Mouse (Mus musculus) urinary bladder, postnatal 10 days (tissue): ENCODE measurements around the gene Commd2.

Source experiments
- DNase-seq: peaks from one replicate; pipeline ENCODE4 v3.0.0; 2022; ENCODE audit warnings: low spot score

Gene Commd2

GRCm38 (mm10) chr3:57651231-57651864 is at the start of gene Commd2:
Gene Commd2 (minus strand): TSS chr3:57651715.
- DNase-seq, result peak; percentile 56

GRCm38 (mm10) chr3:57696779-57697178 is 45.3 kb upstream of the Commd2 start:
- no peak for DNase-seq

- DNase-seq, result no peak
Observed at GRCm38 (mm10) chr3:57696249-57696648, 44.7 kb upstream of the Commd2 start.

DNA sequence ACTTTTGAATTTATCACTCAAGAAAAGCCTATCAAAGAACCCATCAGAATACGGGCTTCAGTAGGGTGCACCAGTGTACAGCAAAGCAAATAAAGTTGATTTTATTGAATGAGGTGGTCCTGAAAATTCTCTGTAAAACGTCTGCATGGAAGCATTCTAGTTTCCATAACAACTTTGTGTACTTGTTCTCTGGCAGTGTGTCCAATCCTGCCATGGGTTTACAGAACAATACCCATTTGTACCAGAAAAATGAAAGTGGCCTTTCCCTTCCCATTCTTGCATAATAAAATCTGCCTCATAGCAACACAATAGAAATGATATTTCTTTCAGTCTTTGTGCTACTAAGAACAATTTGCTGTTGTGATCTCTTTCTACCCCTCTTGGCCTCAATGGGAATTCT is 41.2 kb upstream of the Commd2 start, which contains the start of gene Ankub1:
Gene Ankub1 (minus strand): TSS at position 81 of the 400 bp plus-strand sequence.
- no peak for DNase-seq

GRCm38 (mm10) chr3:57691772-57692171 is 40.3 kb upstream of the Commd2 start:
- no peak for DNase-seq

DNA sequence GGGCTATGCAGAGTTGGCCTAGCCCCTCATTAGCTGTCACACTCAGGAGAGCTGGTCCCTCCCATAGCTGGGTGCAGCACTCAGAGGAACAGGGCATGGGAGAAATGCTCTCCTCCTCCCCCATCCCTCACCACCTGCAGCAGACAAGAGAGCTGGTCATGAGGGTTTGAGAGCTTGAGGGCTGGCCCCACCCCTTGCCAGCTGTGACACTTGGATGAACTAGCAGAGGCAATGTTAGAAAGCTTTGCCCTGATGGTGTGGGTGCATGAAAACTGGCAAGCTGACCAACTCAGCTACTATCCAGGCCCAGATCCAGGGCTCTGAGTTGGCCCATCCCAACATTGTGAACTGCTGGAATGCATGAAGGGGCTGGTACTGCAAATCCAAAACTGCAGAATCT is 26.3 kb upstream of the Commd2 start:
- no peak for DNase-seq

DNA sequence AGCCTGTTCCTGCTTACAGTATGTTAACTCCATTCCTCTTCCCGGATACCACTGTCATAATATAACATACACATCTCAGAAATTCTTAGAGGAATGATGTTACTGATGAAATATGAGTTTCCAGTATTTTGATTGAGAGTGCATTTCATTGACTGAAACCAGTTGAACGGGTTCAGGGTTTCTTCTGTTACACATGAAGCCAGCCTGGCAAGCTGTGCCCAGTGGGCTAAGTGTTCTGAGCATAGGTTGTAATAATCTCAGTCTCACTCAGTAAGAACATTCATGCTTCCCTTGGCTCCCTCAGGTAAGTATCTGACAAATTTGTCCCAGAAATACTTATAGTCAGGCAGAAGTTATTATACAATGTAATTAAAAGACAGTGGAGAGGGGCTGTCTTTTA is 22.6 kb upstream of the Commd2 start:
- DNase-seq, result no peak

GRCm38 (mm10) chr3:57673586-57673985 is 22.1 kb upstream of the Commd2 start:
- no peak for DNase-seq

GRCm38 (mm10) chr3:57667054-57667723 is 15.7 kb upstream of the Commd2 start:
- no peak for DNase-seq

DNA sequence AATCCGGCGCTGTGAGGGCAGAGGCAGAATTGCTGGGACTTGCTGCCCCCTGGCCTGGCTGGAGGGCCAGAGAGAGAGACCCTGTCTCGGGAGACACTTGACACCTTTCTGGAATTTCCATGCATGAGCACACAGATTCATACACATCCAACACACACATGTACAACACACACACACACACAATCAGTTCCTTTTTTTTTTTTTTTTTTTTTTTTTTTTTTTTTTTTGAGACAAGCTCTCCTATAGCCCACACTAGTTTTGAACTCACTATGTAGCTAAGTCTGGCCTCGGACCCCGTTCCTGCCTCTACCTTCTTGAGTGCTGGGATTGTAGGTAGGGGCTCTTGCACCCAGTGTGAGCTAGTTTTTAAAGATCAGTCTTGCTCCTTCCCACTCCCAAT is 14.4 kb upstream of the Commd2 start:
- DNase-seq, result no peak

DNA sequence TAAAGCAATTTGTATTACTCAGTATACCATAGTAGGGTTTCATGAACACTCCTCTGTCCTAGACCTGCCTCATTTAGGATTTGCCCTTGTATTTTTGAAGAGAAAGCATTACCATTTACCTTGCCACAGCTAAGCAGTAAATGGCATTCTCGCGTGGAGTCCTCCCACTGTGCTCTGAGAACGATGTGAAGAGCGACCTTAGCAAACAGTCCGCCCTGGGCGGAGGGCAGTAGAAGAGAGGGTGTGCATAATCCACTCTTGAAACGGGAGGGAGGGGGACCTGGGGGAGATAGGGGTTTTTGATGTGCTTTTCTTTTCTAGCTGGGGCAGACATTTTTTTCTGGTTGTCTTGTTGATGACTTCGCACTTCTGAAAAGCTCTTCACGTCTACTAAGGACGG is 13.2 kb upstream of the Commd2 start:
- no peak for DNase-seq

- DNase-seq, result no peak
Observed at GRCm38 (mm10) chr3:57663731-57664130, 12.2 kb upstream of the Commd2 start.

DNA sequence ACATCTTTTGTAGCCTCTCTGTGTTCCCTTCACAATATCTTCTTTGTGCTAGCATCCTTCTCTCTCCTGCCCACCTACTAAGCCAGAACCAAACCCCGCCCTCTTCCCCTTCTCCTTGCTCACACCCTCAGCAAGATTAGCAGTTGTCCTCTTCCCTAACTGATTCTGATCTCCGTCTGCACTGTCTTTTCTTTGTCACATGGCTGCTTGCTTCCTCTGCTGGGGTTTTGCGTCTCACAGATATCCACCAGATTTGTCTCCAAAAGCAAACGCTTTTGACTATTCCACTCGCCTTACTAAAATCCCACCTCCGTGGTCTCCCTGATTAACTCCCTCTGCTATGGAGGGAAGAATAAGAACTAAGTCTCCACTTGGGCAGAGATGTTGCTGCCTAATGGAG is 7.1 kb upstream of the Commd2 start:
- DNase-seq, result no peak

- DNase-seq, result no peak
Observed at GRCm38 (mm10) chr3:57653646-57654045, 2.1 kb upstream of the Commd2 start.

GRCm38 (mm10) chr3:57652485-57652884 is 970 bp upstream of the Commd2 start:
- no peak for DNase-seq

DNA sequence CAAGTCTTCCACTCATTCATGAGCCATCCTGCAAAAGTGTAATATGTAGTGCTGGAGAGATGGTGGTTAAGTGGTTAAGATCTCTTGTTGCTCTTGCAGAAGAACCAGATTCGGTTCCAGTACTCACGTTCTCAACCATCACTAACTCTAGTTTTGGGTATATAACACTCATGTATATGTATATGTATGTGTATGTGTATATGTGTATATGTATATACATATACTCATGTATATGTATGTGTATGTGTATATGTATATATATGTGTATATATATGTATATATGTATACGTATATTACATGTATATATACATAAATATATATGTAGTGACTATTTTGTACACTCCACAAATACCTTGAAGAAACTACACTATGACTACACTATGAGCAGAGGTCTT is 347 bp upstream of the Commd2 start:
- DNase-seq, result no peak

- no peak for DNase-seq
Observed at GRCm38 (mm10) chr3:57643191-57643590, 8.3 kb downstream of the Commd2 start.

- DNase-seq, result no peak
Observed at GRCm38 (mm10) chr3:57637596-57637995, 13.9 kb downstream of the Commd2 start.

GRCm38 (mm10) chr3:57634763-57635487 is 16.6 kb downstream of the Commd2 start:
- DNase-seq, result no peak

DNA sequence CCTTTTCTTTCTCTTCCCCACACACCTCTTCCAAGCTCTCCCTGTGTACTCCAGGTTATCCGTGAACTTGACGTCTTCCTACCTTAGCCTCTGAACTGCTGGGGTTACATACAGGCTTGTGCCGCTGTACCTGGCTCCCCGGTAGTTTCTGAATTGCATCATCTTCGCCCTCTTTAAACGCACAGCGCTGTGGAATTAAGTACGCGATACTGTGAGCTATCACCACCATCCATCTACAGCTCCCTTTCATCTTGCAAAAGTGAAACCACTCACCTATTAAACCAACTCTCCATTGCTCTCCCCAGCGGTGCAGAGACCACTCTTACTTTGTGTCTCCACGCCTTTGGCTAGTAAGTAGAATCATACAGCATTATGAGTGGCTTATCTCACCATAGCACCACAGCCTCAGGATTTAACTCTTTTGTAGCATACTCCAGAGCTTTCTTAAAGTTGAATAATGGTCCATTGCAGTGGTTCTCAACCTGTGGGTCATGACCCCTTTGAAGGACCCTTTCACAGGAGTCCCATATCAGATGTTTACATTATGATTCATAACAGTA is 24.5 kb downstream of the Commd2 start:
- DNase-seq, result no peak

DNA sequence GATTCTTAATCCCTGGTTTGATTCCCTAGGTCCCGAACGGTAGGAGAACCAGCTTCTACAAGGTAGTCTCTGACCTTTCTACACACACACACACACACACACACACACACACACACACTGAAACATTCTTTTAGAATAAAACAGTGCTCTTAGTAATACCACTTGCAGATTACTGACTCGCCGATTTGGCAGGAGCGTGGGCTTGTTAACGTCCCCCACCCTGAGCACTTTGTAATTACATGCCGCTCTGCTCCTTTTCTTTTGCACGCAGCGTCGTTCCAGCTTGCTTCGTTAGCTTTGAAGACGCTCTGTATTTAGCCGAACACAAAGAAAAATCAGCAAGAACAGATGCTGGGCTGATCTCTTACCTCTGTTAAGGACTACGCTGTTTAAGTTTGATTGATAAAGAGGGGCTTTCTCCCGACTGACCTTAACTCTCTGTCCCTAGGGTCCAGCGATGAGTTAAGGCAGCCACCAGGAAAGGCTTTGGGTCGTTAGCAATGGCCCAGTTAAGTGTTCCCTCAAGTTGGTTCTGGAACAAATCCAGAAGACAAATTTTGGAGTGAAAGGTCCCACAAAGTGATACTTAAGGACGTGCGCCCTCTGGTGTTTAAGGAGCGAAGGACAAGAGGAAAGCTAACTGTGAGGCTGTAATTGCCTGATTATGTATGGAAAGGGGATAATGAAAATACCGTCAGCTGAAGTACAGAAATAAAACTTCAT is 26.1 kb downstream of the Commd2 start:
- DNase-seq, result peak; percentile 18

DNA sequence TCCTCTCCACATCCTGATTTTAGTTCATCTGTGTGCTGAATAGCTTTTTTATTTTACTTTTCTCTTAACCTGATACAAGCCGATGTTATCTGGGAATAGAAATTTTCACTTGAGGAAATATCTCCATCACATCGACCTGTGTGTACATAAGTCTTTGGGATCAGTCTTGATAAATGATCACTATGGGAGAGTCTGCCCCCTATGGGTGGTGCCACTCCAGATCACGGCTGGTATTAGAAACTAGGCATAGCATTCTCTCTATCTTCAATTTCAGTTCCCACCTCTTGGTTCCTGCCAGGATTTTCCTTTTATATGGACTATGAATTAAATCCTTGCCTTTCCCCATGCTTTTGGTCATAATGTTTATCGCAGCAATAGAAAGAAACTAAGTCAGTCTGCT is 31.8 kb downstream of the Commd2 start:
- no peak for DNase-seq
